Mouse (Mus musculus): Measurements from ENCODE around the gene Myh14.

- TF ChIP-seq TCF12 (IDR thresholded peaks at IDR 0.05; ENCODE audit: low read depth, low read length) (no peak), CTCF (conservative IDR thresholded peaks at IDR 0.05 in 1 of 2, IDR thresholded peaks at IDR 0.05 in 1 of 2; ENCODE audit: low read depth in 2 of 2, low read length in 2 of 2) (no peak), GABPA (IDR thresholded peaks at IDR 0.05; ENCODE audit: insufficient replicate concordance, low read depth, low read length) (no peak), POLR2A (IDR thresholded peaks at IDR 0.05; ENCODE audit: low read depth, low read length) (no peak), E2F4 (IDR thresholded peaks at IDR 0.05; ENCODE audit: insufficient replicate concordance, low read depth, low read length) (no peak), MAX (IDR thresholded peaks at IDR 0.05; ENCODE audit: low read length) (no peak), MYC (IDR thresholded peaks at IDR 0.05; ENCODE audit: low read depth, low read length) (no peak), CHD1 (IDR thresholded peaks at IDR 0.05; ENCODE audit: low read depth, low read length) (no peak), ZKSCAN1 (IDR thresholded peaks at IDR 0.05; ENCODE audit: borderline replicate concordance, low read depth, low read length) (no peak), ETS1 (conservative IDR thresholded peaks at IDR 0.05; ENCODE audit: low read depth, low read length) (no peak), USF1 (IDR thresholded peaks at IDR 0.05; ENCODE audit: low read depth, low read length) (no peak), RCOR1 (conservative IDR thresholded peaks at IDR 0.05; ENCODE audit: low read depth, low read length) (no peak), IRF4 (IDR thresholded peaks at IDR 0.05; ENCODE audit: low read depth, low read length) (no peak), ZMIZ1 (IDR thresholded peaks at IDR 0.05; ENCODE audit: low read depth, low read length) (no peak)
These were observed 67.3 kb downstream of the Myh14 start for GRCm38 (mm10) chr7:44603186-44603855.

Measured in CH12.LX (cell line).